Mouse (Mus musculus) fat pad, adult 2 months (tissue): ENCODE results near the gene Gm10295.

Experiments
- DNase-seq: peaks from one replicate; pipeline ENCODE4 v3.0.0-alpha.2; 2011; ENCODE audit warnings: low read depth, low spot score; ENCODE audit errors: extremely low read depth

Gm10295 gene

GRCm38 (mm10) chr7:71351364-71351763, at the start of gene Gm10295:
Gene Gm10295 (minus strand): TSS chr7:71351485.
- DNase-seq, result no peak

GRCm38 (mm10) chr7:71401032-71401431, 49.7 kb upstream of the Gm10295 start:
- DNase-seq, result no peak

- no peak for DNase-seq
Observed at GRCm38 (mm10) chr7:71399891-71400632, 48.8 kb upstream of the Gm10295 start.

GRCm38 (mm10) chr7:71398959-71399756, 47.9 kb upstream of the Gm10295 start:
- DNase-seq, result no peak

- no peak for DNase-seq
Observed at GRCm38 (mm10) chr7:71398389-71398788, 47.1 kb upstream of the Gm10295 start.

GRCm38 (mm10) chr7:71392795-71393341, 41.6 kb upstream of the Gm10295 start:
- no peak for DNase-seq

- DNase-seq, result no peak
Observed at GRCm38 (mm10) chr7:71391333-71391732, 40.0 kb upstream of the Gm10295 start.

GRCm38 (mm10) chr7:71390291-71390690, 39.0 kb upstream of the Gm10295 start:
- no peak for DNase-seq

- DNase-seq, result no peak
Observed at GRCm38 (mm10) chr7:71386050-71386449, 34.8 kb upstream of the Gm10295 start.

- no peak for DNase-seq
Observed at GRCm38 (mm10) chr7:71384921-71385320, 33.6 kb upstream of the Gm10295 start.

GRCm38 (mm10) chr7:71383341-71384130, 32.3 kb upstream of the Gm10295 start:
- no peak for DNase-seq

GRCm38 (mm10) chr7:71379826-71380825, 28.8 kb upstream of the Gm10295 start:
- DNase-seq, result no peak

- DNase-seq, result no peak
Observed at GRCm38 (mm10) chr7:71378812-71379760, 27.8 kb upstream of the Gm10295 start.

- no peak for DNase-seq
Observed at GRCm38 (mm10) chr7:71377983-71378382, 26.7 kb upstream of the Gm10295 start.

- no peak for DNase-seq
Observed at GRCm38 (mm10) chr7:71374059-71374458, 22.8 kb upstream of the Gm10295 start.

- no peak for DNase-seq
Observed at GRCm38 (mm10) chr7:71371916-71372315, 20.6 kb upstream of the Gm10295 start.

- DNase-seq, result no peak
Observed at GRCm38 (mm10) chr7:71370746-71371145, 19.5 kb upstream of the Gm10295 start.

GRCm38 (mm10) chr7:71370128-71370527, 18.8 kb upstream of the Gm10295 start:
- no peak for DNase-seq
